Mouse (Mus musculus): ENCODE results near the gene Armh3.

- TF ChIP-seq CTCF (IDR thresholded peaks at IDR 0.05; ENCODE audit: borderline replicate concordance, extremely low read depth, insufficient read depth, insufficient read length): no peak
- TF ChIP-seq POLR2A (IDR thresholded peaks at IDR 0.05; ENCODE audit: borderline replicate concordance, extremely low read depth, insufficient read depth, insufficient read length, poor library complexity, severe bottlenecking): no peak
Observed at GRCm38 (mm10) chr19:45903861-45904260, 94.4 kb downstream of the Armh3 start.

Measured in brain, embryonic 14.5 days (tissue).